Mouse (Mus musculus) neutrophil, adult 5-6 weeks (primary cell): ENCODE measurements at regions not wholly inside any gene's neighbourhood (a gene's known extent, or its start where the extent isn't known, plus 50 kb on each side); places are given as distances from the start of the nearest gene placed in this dataset.
A peak's percentile ranks its signal among the peaks of the same experiment; 100 is the strongest.

Experiments used
- ATAC-seq: fragments of 151-379, 151-347 bp; 2 replicates; pipeline ENCODE4 v1.8.0; 2017; ENCODE audit warnings: mild to moderate bottlenecking, moderate TSS enrichment; ENCODE audit not compliant: insufficient number of reproducible peaks, poor library complexity, low FRiP score, severe bottlenecking; ENCODE audit errors: extremely low read depth

- no peak for ATAC-seq
Measured at GRCm38 (mm10) chr10:96460151-96460550, 156.7 kb upstream of the Btg1 start.

GRCm38 (mm10) chr10:96460617-96461338 lies 156.0 kb upstream of the Btg1 start:
- ATAC-seq, result peak; percentile 25; the same call in 1 of the 2 replicates

- ATAC-seq, result peak; percentile 84
Measured at GRCm38 (mm10) chr10:96465967-96466366, 150.8 kb upstream of the Btg1 start.

- no peak for ATAC-seq
Measured at GRCm38 (mm10) chr10:96466845-96467244, 150.0 kb upstream of the Btg1 start.

GRCm38 (mm10) chr10:96467661-96468060 lies 149.1 kb upstream of the Btg1 start:
- no peak for ATAC-seq

- peak; percentile 62; the same call in 1 of the 2 replicates for ATAC-seq
Measured at GRCm38 (mm10) chr10:96471523-96471922, 145.3 kb upstream of the Btg1 start.

GRCm38 (mm10) chr10:96479350-96479749 lies 137.5 kb upstream of the Btg1 start:
- ATAC-seq, result no peak

GRCm38 (mm10) chr10:96479786-96480185 lies 137.0 kb upstream of the Btg1 start:
- ATAC-seq, result no peak

- no peak for ATAC-seq
Measured at GRCm38 (mm10) chr10:96480453-96481324, 136.1 kb upstream of the Btg1 start.

- peak; percentile 65 for ATAC-seq
Measured at GRCm38 (mm10) chr10:96481325-96481638, 135.5 kb upstream of the Btg1 start.

GRCm38 (mm10) chr10:96486724-96487123 lies 130.1 kb upstream of the Btg1 start:
- no peak for ATAC-seq

- no peak for ATAC-seq
Measured at GRCm38 (mm10) chr10:96493706-96494105, 123.1 kb upstream of the Btg1 start.

GRCm38 (mm10) chr10:96496700-96497099 lies 120.1 kb upstream of the Btg1 start:
- ATAC-seq, result peak; percentile 77

- ATAC-seq, result peak; percentile 21; the same call in 1 of the 2 replicates
Measured at GRCm38 (mm10) chr10:96497482-96497881, 119.3 kb upstream of the Btg1 start.

- no peak for ATAC-seq
Measured at GRCm38 (mm10) chr10:96499274-96499673, 117.5 kb upstream of the Btg1 start.

- peak; percentile 81 for ATAC-seq
Measured at GRCm38 (mm10) chr10:96502090-96502728, 114.6 kb upstream of the Btg1 start.

- no peak for ATAC-seq
Measured at GRCm38 (mm10) chr10:96502736-96503135, 114.1 kb upstream of the Btg1 start.

- no peak for ATAC-seq
Measured at GRCm38 (mm10) chr10:96504340-96504739, 112.5 kb upstream of the Btg1 start.

- ATAC-seq, result no peak
Measured at GRCm38 (mm10) chr10:96515164-96515922, 101.5 kb upstream of the Btg1 start.
